Comparison of ENCODE assay signal across 9 mouse cellular contexts in the genomic region with DNA sequence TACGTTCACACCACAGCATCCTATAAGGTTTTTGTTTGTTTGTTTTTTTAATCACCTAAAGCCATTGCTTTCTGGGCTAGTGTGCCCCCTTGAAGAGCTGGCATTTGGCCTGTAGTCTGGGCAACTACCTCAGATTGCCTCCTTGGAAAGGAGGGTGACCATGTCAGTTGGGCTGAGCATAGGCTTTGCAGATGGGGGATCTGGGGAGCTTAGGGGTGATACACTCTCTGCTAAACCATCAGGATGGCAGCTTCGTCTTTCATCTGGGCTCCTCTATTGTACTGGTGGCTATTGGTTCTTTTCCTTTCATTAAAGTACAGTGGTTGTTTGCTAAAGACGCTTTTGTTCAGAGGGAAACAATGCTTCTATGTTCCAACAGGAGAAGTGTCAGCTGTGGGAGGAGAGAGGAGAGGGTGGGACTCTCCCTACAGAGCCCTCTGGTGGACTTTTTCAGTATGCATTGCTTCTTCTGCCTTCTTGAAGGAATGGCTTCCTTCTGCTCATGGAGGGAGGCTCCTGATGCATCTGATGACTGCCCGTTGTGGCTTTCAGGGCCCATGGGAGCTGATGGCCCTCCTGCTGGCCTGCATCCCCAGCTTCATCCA.
DNase-seq lines count a peak whose midpoint lies in the region; ATAC-seq and TF ChIP-seq lines count a peak whose summit lies in the region.
"Had no signal": no experiment of that assay in that cellular context is flagged by ENCODE, and none has a peak within 500 bp of the region (broad histone marks: within the 10 kb centered on the region; RNA-seq: fewer than 3 reads in every experiment).

No protein-coding gene starts in this region.

- TF ChIP-seq POLR2A in cortical plate, adult 2 months (IDR thresholded peaks at IDR 0.05; ENCODE audit: extremely low read depth, insufficient read depth, low read length), result no peak

- WGBS in forebrain, embryonic 14.5 days, result 35% methylated on average over 4 of the region's 4 CpGs
- WGBS in forebrain, embryonic 12.5 days, result 41% methylated on average over 4 of the region's 4 CpGs

- H3K36me3 ChIP-seq in forebrain, embryonic 14.5 days (ENCODE audit: control insufficient read depth, insufficient read depth, low read length), result no peaks in the 10 kb centered on the region
- H3K36me3 ChIP-seq in forebrain, embryonic 12.5 days (replicated peaks), result no peaks in the 10 kb centered on the region
- H3K36me3 ChIP-seq: hindbrain, embryonic 15.5 days had no signal

- H3K9ac ChIP-seq in forebrain, embryonic 14.5 days (ENCODE audit: low read length), result no peak overlapping the region
- no peak overlapping the region for H3K9ac ChIP-seq in forebrain, embryonic 12.5 days
- H3K9ac ChIP-seq: hindbrain, embryonic 15.5 days had no signal

- no peaks in the 10 kb centered on the region for H3K27me3 ChIP-seq in forebrain, embryonic 14.5 days (replicated peaks; ENCODE audit: control insufficient read depth, insufficient read depth, low read length)
- H3K27me3 ChIP-seq in forebrain, embryonic 12.5 days, result no peaks in the 10 kb centered on the region
- H3K27me3 ChIP-seq: hindbrain, embryonic 15.5 days had no signal

- H3K9me3 ChIP-seq in forebrain, embryonic 14.5 days (replicated peaks; ENCODE audit: control insufficient read depth, low read length), result no peaks in the 10 kb centered on the region
- no peaks in the 10 kb centered on the region for H3K9me3 ChIP-seq in forebrain, embryonic 12.5 days
- H3K9me3 ChIP-seq: hindbrain, embryonic 15.5 days had no signal

- H3K4me1 ChIP-seq in forebrain, embryonic 14.5 days (ENCODE audit: control insufficient read depth, insufficient read depth, low read length), result peaks cover 7% of the 10 kb centered on the region
- H3K4me1 ChIP-seq in forebrain, embryonic 12.5 days, result peaks cover 24% of the 10 kb centered on the region
- H3K4me1 ChIP-seq in cortical plate, adult 2 months (ENCODE audit: control insufficient read depth, insufficient read depth, low read length), result 0 out of 2 replicates have a peak, but pooled peaks cover 2% of the 10 kb centered on the region

- H3K4me3 ChIP-seq in forebrain, embryonic 14.5 days (ENCODE audit: low read depth, low read length), result no peak overlapping the region
- H3K4me3 ChIP-seq in forebrain, embryonic 12.5 days (replicated peaks), result no peak overlapping the region
- no peak overlapping the region for H3K4me3 ChIP-seq in cortical plate, adult 2 months (ENCODE audit: insufficient read depth, low read length)
- H3K4me3 ChIP-seq: hindbrain, embryonic 15.5 days had no signal

- peak; percentile 46 for DNase-seq in forebrain, embryonic 14.5 days (ENCODE audit: low spot score)
- peak; percentile 50 to 70 for DNase-seq in spleen, postnatal 36 days (ENCODE audit: low spot score in 2 of 2)
- DNase-seq in spleen, adult 12 weeks (ENCODE audit: low spot score), result no peak
- DNase-seq in induced T-regulatory cell, adult 2 months (ENCODE audit: low read depth), result peak; percentile 72
- DNase-seq in natural killer cell, adult 2 months (ENCODE audit: low spot score in 2 of 2), result no peak

- H3K4me2 ChIP-seq in forebrain, embryonic 14.5 days (ENCODE audit: low read length), result no peak overlapping the region
- no peak overlapping the region for H3K4me2 ChIP-seq in forebrain, embryonic 12.5 days
- H3K4me2 ChIP-seq: hindbrain, embryonic 15.5 days had no signal

- TF ChIP-seq CTCF in cortical plate, adult 2 months (IDR thresholded peaks at IDR 0.05; ENCODE audit: extremely low read depth, insufficient read depth, low read length), result peak; percentile 27; the same call in 1 of the 2 replicates

- ATAC-seq in forebrain, embryonic 14.5 days, result peak; percentile 60; the same call in 1 of the 2 replicates
- ATAC-seq in forebrain, embryonic 12.5 days (ENCODE audit: low FRiP score), result no peak
- ATAC-seq in megakaryocyte progenitor cell, adult 5-6 weeks (replicated peaks; ENCODE audit: poor library complexity), result peak; percentile 62

- H3K27ac ChIP-seq in forebrain, embryonic 14.5 days (ENCODE audit: low read depth, low read length), result no peak overlapping the region
- H3K27ac ChIP-seq in forebrain, embryonic 12.5 days, result no peak overlapping the region
- H3K27ac ChIP-seq in cortical plate, adult 2 months (ENCODE audit: insufficient read depth, low read length), result peak overlapping the region; percentile 75; the same call in 1 of the 2 replicates
- H3K27ac ChIP-seq: hindbrain, embryonic 15.5 days had no signal

Comparison
In these comparisons a context has a peak if more than half of its experiments do, and no peak if none do; other contexts are left out.
1. DNase-seq: peak in forebrain, embryonic 14.5 days (single experiment), spleen, postnatal 36 days (2 of 2) and induced T-regulatory cell, adult 2 months (single experiment); none in spleen, adult 12 weeks (single experiment) and natural killer cell, adult 2 months (0 of 2).